Mouse (Mus musculus) ovary, postnatal 10 days (tissue): ENCODE measurements around the gene Tmem179.

Experiments used
- DNase-seq: peaks from one replicate; pipeline ENCODE4 v3.0.0; 2022; ENCODE audit warnings: low spot score

Gene Tmem179

DNA sequence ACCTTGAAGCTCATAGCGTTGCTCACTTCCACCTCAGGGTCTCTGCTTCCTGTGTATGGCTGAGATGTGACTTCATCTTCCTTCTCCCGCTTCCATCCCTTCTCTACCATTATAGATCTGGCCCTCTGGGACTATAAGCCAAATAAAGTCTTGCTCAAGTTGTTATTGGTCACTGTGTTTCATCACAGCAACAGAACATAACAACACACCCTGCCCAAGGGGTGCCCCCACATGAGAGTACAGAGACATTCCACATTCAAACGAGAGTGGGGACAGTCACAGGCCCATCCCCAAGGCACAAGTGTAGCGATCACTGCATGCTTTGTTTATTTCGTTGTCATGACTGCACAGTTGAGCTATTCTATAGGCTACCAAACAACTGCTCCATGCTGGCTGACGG is 20.7 kb upstream of the Tmem179 start:
- no peak for DNase-seq

DNA sequence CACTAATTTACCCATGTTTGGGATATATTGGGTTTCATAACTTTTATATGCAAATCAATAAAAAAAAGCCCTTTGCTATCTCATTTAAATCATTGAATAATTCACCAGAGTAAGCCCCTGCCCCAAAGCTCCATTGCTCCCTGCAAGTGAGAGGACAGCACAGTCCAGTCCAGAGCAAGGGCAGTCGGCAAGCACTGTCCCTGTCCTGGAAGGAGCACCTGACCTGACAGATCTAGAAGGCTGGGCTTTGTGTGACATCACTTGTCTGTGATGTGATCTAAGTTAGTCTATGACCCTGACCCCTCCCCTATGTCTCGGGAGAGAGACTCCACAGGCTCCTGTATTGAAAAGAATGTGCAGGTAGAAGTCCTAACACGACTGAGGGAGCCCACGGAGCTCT is 17.2 kb upstream of the Tmem179 start:
- no peak for DNase-seq

DNA sequence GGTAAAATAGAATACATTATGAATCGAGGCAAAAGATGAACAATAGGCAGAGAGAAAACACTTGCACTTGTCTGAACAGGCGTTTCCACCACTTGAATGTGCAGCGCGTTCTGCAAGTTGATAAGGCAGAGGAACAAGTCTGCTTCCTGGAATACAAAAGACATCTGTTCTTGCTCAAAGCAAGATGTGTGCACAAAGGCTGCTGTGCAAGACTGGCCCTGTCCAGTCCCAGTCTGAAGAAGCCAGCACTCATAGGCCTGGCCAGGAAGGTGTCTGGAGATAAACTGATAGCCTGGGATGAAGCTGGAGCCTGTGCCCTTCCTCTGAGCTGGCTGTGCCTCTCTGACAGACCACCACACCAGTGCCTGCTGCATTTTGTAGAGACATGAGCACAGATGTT is 1.6 kb upstream of the Tmem179 start:
- no peak for DNase-seq

DNA sequence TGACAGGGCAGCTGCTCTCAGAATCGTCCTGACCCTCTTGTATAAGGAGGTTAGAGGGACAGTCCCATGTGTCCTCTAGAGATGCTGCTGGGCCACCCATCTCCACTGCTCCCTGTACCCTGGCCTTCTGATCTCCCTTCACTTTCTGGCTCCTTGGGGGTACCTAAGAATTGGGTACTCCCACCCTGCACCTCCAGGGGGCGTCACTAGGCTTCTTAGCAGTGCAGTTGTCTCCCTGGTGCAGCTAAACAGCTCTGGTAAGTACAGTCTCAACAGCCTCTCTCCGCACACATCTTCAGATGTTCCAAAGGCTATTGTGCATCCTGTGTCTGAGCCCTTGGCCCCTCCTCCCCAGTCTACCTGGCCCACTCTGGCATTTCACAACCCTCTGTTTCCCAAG is 1.6 kb downstream of the Tmem179 start:
- DNase-seq = no peak

DNA sequence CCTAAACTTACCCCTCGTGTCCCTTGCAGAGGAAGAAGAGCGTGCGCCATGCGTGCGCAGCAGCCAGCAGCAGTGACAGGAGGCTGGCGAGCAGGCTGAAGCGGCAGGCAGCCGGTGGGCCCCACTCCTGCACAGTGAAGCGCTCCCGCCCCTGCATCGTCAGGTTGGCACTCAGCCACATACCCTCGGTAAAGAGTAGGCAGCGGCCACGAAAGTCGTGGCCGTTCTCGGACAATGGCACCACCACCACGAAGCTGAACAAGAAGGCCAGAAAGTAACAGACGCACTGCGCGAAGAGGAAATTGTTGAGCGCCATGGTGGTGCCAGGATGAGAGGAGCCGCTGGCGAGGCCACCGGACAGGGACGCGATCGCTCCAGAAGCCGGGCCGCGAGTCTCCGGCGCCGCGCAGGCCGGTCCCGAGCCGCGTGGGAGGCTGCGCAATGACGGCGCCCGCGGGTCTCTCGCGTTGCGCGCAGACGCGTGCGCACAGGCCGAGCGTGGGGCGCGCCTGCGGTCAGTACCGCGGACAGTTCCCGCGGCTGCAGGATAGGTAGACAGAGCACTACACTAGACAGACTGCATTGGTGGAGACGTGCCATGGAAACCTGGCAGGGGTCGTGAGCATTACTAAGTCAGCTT is 5.7 kb downstream of the Tmem179 start:
- peak; percentile 45 for DNase-seq

DNA sequence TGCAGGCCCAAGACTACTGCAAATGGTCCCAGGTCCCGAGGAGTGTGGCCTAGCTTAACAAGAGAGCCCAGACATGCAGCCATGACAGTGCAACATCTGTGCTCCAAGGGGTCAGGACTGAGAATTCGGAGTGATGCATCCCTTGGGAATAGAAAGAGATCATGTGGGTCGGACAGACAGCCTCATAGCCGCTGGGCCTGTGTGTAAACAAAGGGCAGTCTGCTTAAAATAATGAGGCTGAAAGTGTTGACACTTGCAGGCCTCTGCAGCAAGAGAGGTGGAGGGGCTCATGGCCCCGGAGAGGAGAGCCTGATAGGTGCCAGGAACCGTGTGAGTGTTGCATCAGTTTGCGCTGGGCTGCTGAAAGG is 6.2 kb downstream of the Tmem179 start:
- DNase-seq = no peak

DNA sequence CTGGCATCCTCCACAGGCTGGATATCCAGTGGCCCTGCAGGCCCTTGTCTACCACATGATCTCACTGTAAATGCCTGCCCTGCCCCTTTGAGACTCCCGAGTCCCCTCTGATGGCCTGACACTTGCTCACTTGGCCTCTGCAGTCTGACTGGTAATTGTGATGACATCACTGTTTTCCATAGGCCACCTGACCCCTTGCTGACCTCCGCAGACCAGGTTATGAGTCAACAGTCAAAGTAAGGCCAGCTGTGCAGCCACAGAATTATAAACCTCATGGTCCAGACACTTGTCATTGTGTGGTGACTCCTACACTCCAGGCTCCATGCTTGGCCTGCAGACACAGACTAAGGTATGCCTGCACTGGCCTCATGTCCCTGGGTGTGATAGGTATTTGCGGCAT is 8.6 kb downstream of the Tmem179 start:
- no peak for DNase-seq

DNA sequence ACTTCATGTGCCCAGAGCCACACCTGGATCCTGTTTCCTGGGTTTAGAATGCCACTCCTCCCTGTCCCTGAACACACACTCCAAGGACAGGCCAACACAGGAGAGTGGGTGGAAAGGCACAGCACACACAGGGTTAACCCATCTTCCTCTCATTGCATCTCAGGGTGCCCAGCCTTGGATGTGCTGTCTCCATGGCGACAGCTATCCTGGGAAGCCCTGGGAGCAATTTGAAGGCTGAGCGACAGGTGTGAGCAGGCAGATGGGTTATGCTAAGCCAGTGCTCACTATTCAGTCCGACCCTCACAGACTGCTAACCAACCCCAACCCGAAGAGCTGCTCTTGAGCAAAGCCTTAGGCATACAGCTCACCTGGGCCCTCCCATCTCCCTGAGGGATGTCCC is 9.3 kb downstream of the Tmem179 start:
- no peak for DNase-seq

DNA sequence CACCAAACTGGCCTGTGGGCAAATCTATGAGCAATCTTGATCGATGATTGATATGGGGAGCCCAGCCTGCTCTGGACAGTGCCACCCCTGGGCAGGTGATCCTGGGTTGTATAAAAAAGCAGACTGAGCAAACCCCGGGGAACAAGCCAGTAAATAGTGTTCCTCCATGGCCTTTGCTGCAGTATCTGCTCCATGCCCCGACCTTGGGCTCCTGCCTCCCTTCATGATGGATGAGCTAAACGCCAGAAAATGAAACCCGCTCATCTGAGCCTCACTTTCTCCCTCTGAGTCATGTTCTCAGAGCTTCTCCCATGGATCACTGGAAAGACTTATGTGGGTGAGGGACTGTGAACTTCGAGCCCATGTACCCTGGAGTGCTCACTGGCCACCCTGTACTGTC is 10.3 kb downstream of the Tmem179 start:
- DNase-seq = no peak

DNA sequence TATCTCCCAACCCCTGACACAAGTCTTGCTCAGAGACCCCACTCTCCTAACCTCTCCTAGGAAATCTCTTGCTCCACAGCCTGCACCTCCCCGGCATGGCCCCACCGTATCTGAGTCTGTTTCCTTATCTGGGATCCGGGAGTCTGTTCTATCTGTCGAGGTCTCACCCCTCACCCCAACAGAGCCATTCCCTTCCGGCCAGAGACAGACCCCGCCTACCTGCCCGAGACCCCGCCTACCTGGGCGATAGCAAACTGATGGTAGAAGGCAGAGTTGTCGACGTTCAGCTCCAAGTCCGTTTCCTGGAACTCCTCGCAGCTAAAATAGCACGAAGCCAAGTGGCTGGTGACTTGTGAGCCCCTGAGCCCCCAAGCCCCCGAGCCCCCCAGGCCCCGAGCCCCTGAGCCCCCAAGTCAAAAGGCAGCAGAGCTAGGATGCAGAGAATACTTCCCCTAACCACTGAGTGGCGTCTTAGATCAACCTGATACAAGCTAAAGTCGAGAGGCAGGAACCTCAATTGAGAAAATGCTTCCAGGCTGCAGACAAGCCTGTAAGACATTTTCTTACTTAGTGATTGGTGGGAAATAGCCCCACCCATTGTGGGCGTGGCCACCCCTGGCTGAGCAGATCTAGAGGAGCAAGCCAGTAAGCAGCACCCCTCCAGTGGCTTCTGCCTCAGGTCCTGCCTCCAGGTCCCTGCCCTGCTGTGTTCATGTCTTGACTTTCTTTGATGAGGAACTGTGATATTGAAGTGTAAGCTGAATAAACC is 13.4 kb downstream of the Tmem179 start:
- DNase-seq = no peak

DNA sequence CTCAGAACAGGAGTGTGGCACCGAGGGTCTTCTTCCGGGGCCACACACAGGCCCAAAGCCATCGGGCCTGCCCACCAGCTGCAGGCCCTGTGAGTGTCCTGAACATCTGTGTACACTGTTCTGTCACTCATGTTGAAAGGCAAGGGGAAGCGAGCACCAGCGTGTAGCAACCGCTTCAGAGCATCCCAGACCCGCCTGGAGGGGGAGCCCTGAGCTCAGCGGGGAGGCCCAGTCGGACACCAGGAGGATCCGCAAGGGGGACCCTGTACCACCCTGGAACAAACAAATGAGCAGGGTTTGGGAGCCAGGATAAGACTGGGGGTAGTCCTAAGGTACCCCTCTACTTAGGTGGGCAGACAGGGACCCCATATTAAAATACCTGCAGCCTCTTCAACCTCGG is 17.9 kb downstream of the Tmem179 start:
- no peak for DNase-seq

DNA sequence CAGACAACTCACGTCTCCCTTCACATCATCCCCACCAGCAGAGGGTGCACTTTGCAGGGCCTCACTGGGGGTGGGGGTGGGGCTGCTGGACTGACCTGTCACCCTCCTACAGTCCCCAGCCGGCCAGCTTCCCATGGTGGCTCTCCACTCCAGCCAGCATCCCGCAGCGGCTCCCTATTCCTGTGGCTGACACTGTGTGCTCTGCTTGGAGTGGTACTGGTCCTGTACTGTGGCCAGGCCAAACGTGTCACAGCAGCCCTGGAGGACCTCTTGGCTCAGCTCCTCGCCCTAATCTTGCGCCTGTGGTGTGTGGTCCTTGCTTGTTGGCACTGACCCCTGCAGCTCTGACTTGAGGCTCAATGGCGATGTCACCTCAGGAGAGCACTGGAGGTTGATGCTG is 18.8 kb downstream of the Tmem179 start:
- no peak for DNase-seq

DNA sequence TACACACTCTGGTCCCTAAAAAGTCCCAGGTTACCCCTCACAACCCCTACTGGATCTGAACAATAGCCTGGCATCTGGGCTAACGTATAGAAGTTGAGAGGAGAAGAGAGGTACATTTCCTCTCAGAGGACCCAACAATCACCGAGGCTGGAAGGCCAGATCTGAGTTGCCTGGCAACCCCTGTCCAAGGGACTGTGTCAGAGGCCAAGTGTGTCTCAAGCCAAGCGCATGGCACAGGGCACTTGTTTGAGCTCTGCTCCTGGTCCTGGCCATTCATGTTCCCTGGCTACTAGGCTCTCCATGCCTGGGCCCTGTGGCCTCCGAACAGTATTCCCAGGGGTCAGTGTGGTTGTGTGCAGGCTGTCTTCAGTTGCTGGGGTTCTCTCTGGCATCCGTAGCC is 20.4 kb downstream of the Tmem179 start:
- DNase-seq = no peak

DNA sequence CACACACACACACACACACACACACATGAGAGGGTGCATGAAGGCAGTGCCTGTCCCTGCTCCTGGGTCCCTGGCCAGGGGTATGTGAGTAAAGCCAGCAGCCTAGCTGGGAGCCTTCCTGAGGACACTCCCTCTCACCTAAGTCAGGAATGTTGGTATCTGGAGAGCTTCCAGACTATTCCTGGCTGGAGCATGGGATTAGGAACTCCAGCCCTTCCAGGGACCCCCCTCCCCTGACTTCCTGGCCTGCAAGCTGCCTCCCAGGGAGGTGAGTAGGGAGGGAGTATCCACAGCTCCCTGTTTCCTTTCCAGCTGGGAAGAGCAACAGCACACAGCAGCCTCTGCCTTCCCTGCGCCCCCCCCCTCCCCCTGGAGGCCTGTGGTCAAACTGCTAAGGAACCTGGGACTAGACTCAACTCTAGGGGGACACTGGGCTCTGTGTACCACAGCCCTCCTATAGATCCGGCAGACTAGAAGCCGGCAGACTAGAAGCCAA is 26.1 kb downstream of the Tmem179 start:
- DNase-seq = no peak

DNA sequence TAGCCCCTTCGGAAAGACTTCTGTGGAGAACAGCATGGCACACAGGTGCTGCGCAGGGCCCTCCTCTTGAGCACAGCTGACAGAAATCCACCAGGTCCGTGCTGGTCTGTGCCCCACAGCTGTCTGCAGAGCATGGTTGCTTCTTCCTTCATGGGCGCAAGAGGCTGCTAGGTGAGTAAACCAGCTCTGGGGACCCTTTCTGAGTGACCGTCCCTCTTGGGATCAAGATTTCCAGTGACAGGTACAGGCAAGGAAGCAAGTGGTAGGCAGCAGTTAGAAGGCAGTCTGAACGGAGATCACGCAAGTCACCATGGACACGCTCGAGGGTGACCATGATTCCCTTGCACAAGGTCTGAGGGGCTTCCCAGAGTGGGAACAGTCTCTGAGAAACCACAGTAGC is 27.0 kb downstream of the Tmem179 start:
- DNase-seq = no peak

DNA sequence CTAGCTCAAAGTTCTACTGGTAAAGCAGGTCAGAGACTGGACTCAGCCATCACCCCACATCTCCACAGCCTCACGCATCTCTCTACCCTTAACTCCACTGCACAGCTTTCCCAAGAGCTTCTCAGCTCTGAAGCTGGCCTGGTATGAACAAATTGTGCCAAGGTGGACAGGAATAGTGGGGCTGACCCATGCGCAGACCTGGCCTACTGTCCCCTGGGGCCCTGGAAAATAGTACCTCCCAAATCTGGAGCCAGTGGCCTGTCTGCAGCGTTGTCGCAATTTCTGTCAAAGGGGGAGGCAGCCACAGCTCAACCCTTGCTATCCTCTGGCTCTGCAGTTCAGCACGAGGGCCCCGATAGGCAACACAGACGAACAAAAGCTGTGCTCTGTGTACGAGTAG is 27.4 kb downstream of the Tmem179 start, which contains the start of gene A530016L24Rik:
Gene A530016L24Rik, plus strand, starts transcription at position 315 of the 400 bp plus-strand sequence.
- DNase-seq = no peak

DNA sequence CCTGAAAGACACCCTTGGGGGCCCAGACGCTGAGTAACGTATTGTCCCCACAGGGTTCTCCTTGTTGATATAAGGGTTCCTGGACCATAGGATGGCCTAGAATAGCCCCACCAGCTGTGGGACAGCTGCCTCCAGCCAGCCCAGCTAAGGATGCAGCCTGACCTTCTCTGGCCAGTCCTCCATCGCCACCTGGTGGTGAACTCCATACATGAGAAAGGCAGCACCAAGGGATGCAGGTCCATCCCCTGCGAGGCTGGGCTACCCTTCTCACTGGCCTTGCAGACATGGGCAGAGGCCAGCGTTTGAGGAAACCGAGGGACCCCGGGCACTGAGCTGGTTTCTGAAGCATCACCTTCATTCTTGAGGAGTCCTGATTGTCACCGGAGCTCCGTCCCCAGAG is 42.8 kb downstream of the Tmem179 start:
- DNase-seq = peak; percentile 69

DNA sequence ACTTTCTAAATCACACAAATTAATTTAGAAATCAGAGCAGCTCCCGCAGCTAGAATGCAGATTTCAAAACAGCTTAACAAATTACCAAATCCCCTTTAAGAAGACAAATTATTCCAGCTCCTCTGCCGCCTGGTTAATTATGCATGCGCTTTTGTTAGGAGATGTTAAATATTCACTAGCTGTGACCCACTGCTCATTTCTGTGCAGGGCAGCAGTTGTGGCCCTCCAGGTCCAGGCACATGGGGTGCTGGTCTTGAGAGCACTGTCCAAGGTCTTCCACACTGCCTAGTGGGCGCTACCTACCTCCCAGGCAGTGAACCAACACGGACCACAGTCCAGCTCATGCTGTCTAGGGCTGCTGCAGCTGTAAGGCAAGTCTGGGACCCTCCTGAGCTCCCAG is 46.3 kb downstream of the Tmem179 start:
- DNase-seq = no peak

DNA sequence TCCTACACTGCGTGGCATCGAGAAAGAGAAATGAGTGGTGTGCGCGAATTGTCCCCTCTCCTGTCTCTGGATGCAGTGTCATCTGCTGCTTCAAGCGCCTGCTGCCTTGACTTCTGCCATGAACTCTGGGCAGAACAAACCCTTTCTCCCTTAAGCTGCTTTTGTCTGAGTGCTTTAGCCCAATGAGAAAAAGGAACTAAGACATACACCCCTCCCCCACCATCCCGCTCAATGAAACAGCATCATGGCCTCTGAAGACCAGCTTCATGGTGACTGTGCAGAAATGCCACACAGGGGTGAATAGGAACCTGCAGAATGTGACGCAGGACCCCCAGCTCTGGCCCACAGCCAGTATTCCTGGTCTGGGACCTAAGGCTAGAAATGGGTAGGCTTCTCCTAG is 47.2 kb downstream of the Tmem179 start:
- no peak for DNase-seq

DNA sequence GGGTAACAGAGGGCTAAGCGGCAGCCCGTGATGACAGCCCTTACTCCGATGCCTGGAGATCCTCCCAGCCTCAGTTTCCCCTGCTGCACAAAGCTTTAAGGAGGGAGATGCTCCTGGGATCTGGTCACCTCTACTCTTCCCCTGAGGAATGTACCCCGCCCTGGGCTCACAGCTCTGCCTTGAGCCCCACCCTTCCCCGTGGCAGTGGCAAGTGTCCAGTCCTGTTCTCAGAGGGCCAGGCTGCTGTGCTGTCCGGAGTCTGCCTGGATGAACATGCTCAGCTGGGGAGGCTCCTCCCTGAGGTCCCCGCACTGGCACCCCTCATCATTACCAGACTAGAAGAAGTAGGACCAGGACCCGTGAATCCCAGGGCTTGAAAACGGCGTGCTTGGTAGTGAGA is 49.2 kb downstream of the Tmem179 start:
- DNase-seq = no peak

DNA sequence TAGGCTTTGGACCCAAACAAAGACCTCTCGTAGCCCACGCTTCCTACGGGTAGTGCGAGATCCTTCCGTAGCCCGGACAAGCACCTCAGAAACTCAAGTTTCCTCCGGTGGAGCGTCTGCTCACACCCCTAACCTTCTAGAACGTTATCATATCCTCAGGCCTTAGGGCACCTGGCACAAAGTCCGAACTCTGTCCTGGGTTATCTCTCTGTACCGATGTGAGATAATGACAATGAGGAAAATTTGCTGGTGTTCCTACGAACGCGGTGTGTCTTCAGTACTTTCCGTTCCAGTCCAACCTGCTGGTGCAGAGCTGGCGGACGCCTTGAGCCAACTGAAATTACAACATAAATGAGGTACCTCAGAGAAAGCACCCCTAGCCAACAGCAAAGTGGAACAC is 50.6 kb downstream of the Tmem179 start:
- DNase-seq = no peak

DNA sequence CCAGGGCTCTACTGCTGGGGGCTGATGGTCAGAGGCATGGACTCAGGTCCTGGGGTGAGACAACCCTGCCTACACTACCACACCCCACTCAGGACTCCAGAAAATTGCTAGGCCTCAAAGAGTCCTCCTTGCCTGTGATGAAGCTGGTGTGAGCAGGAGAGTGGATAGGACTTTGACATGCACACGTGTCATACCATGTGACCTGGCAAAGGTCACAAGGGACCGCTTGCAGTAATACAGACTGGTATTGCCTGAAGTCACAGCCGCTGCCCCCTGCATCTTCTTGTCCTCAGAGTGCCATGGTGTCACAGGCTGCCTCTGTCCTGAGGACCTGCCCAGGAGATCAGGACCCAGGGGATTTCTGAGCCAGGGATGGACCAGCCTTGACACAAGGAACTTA is 52.0 kb downstream of the Tmem179 start:
- DNase-seq = no peak

DNA sequence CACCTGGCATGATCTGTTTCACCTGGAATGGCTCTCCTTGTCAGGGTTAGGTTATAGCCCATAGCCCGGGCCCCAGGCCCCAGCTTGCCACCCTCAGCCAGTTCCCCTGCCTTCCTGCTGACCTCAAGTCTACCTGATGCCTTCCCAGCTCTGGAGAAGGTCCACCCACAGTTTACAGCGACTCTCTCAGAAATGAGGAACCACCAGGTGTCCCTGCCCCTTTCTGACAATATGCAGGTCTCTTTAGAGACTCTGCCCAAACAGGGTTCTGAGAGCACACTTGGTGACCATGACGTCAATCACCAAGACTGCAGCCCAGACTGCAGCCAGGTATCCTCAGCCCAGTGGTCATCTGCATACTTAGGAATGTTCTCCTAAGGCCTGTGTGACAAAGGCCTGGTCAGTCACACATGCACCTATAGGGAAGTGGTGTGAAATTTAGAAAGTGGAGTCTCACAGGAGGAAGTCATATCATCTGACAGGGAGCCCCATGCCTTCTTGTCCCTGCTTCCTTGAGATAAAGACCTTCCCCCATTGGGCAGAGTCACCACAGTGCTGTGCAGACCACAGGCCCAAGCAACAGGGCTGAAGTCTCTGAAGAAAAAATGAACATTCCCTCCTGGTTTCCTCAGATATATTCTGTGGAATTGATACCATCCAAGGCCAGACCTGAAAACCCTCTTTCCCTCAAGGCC is 52.6 kb downstream of the Tmem179 start:
- no peak for DNase-seq
